Mouse (Mus musculus) embryonic facial prominence, embryonic 12.5 days (tissue): Measurements from ENCODE around the gene Tlr7. TPM values are rescaled to one million over a fixed set of nuclear protein-coding genes. Genes with fewer than 3 reads are reported as not detected.
"Not testable (repeated sequence)": the region's sequence is repeated elsewhere in the genome, so short reads cannot be mapped to it uniquely, and the experiment has no call there.

Experiments used
- ATAC-seq: fragments of 200-750 bp; cut with Nextera tagmentation; 2 replicates; pipeline ENCODE4 v1.8.0; 2017; ENCODE audit not compliant: insufficient number of reproducible peaks, insufficient read depth, low FRiP score, low TSS enrichment
- H3K27ac ChIP-seq: fragments of 300-500 bp; sonication (generic); 2 replicates; pipeline ENCODE4 v1.5.1; 2016; ENCODE audit warnings: mild to moderate bottlenecking
- H3K27me3 ChIP-seq: fragments of 300-500 bp; sonication (generic); 2 replicates; pipeline ENCODE4 v1.6.1; 2016; ENCODE audit warnings: mild to moderate bottlenecking, moderate library complexity
- H3K36me3 ChIP-seq: fragments of 300-500 bp; sonication (generic); 2 replicates; pipeline ENCODE4 v1.6.1; 2016; ENCODE audit warnings: mild to moderate bottlenecking
- H3K4me1 ChIP-seq: fragments of 300-500 bp; sonication (generic); 2 replicates; pipeline ENCODE4 v1.6.1; 2016
- H3K4me2 ChIP-seq: fragments of 300-500 bp; sonication (generic); replicated peaks from 2 replicates; pipeline ENCODE4 v1.6.1; 2016; ENCODE audit warnings: mild to moderate bottlenecking, moderate library complexity
- H3K4me3 ChIP-seq: fragments of 300-500 bp; sonication (generic); 2 replicates; pipeline ENCODE4 v1.5.1; 2016; ENCODE audit warnings: mild to moderate bottlenecking
- H3K9ac ChIP-seq: fragments of 300-500 bp; sonication (generic); 2 replicates; pipeline ENCODE4 v1.6.1; 2016; ENCODE audit warnings: mild to moderate bottlenecking, moderate library complexity
- H3K9me3 ChIP-seq: fragments of 300-500 bp; sonication (generic); 2 replicates; pipeline ENCODE4 v1.6.1; 2016; ENCODE audit warnings: mild to moderate bottlenecking, moderate library complexity
- WGBS: fragments of 180-500 bp; shearing (Covaris S2); methylation state at CpG from one replicate; pipeline ENCODE4 v1.1.7; 2016; 5-methylcytosine and 5-hydroxymethylcytosine counted together
- polyA plus RNA-seq: library from polyadenylated mRNA; unstranded; fragments of >200 nt; fragmentation: Nextera tagmentation; extraction: Ambion mirVana; gene quantifications from 2 replicates; pipeline ENCODE4 v1.2.1, GENCODE M21; 2016

Tlr7 gene
- polyA plus RNA-seq, 1 experiment from 2014 or later, result 0.47 TPM

DNA sequence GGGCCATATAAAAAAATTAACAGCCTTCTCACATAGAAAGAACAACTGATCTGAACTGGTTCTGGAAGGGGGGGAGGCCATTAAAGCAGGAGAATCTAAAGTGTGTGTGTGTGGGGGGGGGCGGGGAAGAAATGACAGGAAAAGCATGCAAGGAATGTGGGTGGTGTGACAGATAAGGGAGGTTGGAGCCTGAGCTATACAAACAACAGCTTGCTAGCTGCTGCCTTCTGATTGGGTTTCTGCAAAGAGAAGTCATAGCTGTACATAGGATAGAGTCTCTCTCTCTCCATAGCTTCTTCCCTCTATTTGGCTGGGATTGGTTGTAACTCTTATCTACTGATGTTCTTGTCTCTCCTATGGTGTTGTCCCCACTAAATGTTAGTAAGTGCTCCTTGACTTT, 2.2 kb upstream of the Tlr7 start:
- no peaks in the 10 kb centered on the region for H3K4me1 ChIP-seq
- no peaks in the 10 kb centered on the region for H3K9me3 ChIP-seq
- H3K36me3 ChIP-seq, result no peaks in the 10 kb centered on the region
- H3K27me3 ChIP-seq, result 0 out of 2 replicates have a peak, but pooled peaks cover 2% of the 10 kb centered on the region
- no peak overlapping the region for H3K27ac ChIP-seq
- ATAC-seq, result no peak
- 63% methylated on average over 1 of the region's 1 CpGs for WGBS
- H3K9ac ChIP-seq, result no peak overlapping the region
- no peak overlapping the region for H3K4me3 ChIP-seq
- no peak overlapping the region for H3K4me2 ChIP-seq

DNA sequence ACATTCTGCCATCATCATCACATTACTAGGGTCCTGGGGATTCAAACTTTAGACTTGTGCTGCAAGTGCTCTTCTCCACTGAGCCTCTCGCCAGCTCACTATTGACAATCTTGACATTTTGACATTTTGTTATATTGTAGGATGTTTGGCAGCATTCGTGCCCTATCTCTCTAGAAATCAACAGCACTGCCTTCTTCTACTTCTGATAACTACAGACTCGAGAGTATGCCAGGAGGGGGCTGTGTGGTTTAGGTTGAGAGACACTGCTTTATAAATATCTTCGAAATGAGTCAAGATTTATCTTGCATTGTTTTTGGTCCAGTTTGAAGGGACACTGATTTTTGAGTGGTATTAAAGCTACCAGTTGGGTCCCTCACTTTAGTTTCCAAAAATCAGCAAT, 635 bp upstream of the Tlr7 start:
- 81% methylated on average over 4 of the region's 4 CpGs for WGBS
- no peak for ATAC-seq
- Histone ChIP-seq H3K4me1 (no peaks in the 10 kb centered on the region), H3K27ac (no peak overlapping the region), H3K4me3 (no peak overlapping the region), H3K4me2 (no peak overlapping the region), H3K36me3 (no peaks in the 10 kb centered on the region), H3K9ac (no peak overlapping the region), H3K9me3 (no peaks in the 10 kb centered on the region), H3K27me3 (0 out of 2 replicates have a peak, but pooled peaks cover 2% of the 10 kb centered on the region)

DNA sequence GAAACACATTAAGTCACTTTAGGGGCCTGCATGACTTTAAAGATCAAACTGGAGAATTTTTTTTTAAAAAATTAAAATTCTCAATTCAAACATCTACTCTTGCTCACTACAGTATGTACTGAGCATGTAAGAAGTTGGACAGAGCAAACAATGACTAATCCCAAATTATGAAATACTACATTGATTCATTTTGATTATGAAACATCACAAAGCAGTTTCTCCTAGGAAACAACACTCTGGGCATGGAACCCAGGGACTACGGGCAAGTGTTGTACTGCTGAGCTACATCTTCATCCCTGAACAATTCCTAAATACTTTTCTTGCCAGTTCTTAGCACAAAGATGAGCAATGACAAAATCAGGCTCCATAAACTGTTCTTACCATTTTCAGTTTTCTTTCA, 738 bp downstream of the Tlr7 start:
- no peak overlapping the region for H3K9ac ChIP-seq
- H3K4me3 ChIP-seq, result no peak overlapping the region
- 0 out of 2 replicates have a peak, but pooled peaks cover 2% of the 10 kb centered on the region for H3K27me3 ChIP-seq
- 89% methylated on average over 1 of the region's 1 CpGs for WGBS
- H3K4me2 ChIP-seq, result no peak overlapping the region
- H3K9me3 ChIP-seq, result no peaks in the 10 kb centered on the region
- H3K4me1 ChIP-seq, result no peaks in the 10 kb centered on the region
- no peaks in the 10 kb centered on the region for H3K36me3 ChIP-seq
- no peak overlapping the region for H3K27ac ChIP-seq
- no peak for ATAC-seq

DNA sequence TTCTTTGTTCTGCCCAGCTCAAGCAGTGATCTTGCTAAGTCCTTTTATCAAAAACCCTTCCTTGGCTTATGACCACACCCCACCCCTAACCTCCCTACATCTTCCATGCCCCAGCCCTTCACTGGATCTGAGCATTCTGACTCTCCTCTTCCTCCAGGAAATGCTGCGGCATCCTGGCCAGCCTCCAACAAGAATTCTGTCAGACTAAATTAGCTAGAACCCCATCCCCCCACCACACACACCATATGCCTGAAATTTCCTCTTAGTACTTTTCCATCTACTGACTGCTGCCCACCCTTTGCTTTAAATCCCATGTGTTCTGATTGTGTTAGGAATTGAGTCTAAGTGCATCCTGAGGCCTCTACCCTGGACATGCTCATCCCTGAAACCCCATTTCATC, 1.3 kb downstream of the Tlr7 start:
- no peak overlapping the region for H3K27ac ChIP-seq
- H3K4me2 ChIP-seq, result no peak overlapping the region
- 67% methylated on average over 1 of the region's 1 CpGs for WGBS
- H3K4me1 ChIP-seq, result no peaks in the 10 kb centered on the region
- no peak overlapping the region for H3K4me3 ChIP-seq
- no peaks in the 10 kb centered on the region for H3K9me3 ChIP-seq
- H3K36me3 ChIP-seq, result no peaks in the 10 kb centered on the region
- no peak overlapping the region for H3K9ac ChIP-seq
- H3K27me3 ChIP-seq, result 0 out of 2 replicates have a peak, but pooled peaks cover 2% of the 10 kb centered on the region
- ATAC-seq, result no peak

DNA sequence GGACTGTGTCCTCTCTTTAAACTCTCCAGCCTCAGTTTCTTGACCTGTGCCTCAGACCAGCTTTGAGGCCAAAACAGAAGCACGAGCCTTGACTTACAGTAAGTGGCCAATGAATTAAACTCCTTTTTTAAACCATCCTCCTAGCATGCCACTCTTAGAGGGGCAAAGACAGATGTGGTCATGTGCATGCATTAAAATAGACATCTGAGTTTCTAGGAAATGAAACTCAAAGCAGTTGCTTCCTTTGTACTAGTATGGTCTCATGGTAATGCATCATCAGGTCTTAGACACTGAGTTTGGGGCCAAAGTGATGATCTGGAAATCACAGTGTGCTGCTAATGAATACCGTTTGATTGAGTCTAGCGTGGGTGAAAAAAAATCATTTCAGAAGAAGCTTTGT, 1.8 kb downstream of the Tlr7 start:
- H3K27ac ChIP-seq, result no peak overlapping the region

DNA sequence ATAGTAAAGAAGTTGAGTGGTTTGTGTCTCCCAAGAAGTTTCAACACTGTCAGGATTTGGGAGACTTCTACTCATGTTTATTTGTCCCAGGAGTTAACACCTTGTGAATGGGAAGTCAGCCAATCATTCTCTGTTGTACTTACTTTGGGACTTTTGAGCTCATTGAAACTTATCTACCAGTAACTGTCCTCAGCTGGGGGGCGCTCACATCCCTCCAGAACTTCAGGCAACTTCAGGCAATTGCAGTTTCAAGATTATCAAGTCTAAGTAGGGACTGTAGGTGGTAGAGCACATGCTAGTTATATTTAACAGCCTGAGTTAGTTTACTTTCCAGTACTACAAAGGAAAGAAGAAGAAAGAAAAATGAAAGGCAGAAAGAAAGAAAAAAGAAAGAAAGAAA, 6.6 kb downstream of the Tlr7 start:
- Histone ChIP-seq H3K4me1 (no peaks in the 10 kb centered on the region), H3K4me3 (no peak overlapping the region), H3K36me3 (no peaks in the 10 kb centered on the region), H3K4me2 (no peak overlapping the region), H3K9ac (no peak overlapping the region), H3K9me3 (no peaks in the 10 kb centered on the region), H3K27me3 (peaks cover 4% of the 10 kb centered on the region; the same call in 1 of the 2 replicates), H3K27ac (no peak overlapping the region)
- WGBS, result 51% methylated on average over 1 of the region's 1 CpGs
- no peak for ATAC-seq

More for the DNA sequence above, 1.8 kb downstream of the Tlr7 start:
- Histone ChIP-seq H3K9me3 (no peaks in the 10 kb centered on the region), H3K4me1 (no peaks in the 10 kb centered on the region), H3K4me3 (no peak overlapping the region), H3K36me3 (no peaks in the 10 kb centered on the region), H3K4me2 (no peak overlapping the region), H3K27me3 (0 out of 2 replicates have a peak, but pooled peaks cover 2% of the 10 kb centered on the region), H3K9ac (no peak overlapping the region)
- WGBS, result 83% methylated on average over 3 of the region's 3 CpGs
- ATAC-seq, result no peak

DNA sequence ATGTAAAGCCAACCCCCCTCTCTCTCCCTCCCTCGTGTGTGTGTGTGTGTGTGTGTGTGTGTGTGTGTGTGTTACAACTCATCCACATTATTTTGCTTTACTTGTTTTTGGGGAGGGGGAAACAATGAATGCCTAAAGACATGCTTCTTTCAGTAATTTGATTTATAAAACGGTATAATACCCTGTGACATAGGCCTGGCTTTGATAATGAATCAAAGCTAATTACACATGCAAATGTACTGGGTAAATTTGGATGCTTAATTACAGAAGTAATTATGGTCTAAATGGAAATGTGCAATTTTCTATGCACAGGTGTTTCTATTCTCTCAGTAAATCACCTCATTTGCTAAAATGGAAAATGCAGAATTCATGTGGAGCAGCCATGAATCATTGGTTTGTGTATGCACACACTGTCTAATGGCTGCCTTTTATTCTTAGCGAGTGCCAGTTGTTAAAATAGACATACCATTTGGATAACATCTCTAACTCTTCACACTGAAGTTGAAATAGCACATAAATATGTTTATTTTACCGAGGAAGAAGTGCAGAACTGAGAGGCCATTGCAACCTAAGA, 9.0 kb downstream of the Tlr7 start:
- no peak overlapping the region for H3K27ac ChIP-seq
- H3K27me3 ChIP-seq, result peaks cover 4% of the 10 kb centered on the region; the same call in 1 of the 2 replicates
- ATAC-seq, result no peak
- no peaks in the 10 kb centered on the region for H3K9me3 ChIP-seq
- 58% methylated on average over 4 of the region's 4 CpGs for WGBS
- H3K9ac ChIP-seq, result no peak overlapping the region
- H3K4me3 ChIP-seq, result no peak overlapping the region
- H3K36me3 ChIP-seq, result no peaks in the 10 kb centered on the region
- H3K4me2 ChIP-seq, result no peak overlapping the region
- H3K4me1 ChIP-seq, result no peaks in the 10 kb centered on the region

DNA sequence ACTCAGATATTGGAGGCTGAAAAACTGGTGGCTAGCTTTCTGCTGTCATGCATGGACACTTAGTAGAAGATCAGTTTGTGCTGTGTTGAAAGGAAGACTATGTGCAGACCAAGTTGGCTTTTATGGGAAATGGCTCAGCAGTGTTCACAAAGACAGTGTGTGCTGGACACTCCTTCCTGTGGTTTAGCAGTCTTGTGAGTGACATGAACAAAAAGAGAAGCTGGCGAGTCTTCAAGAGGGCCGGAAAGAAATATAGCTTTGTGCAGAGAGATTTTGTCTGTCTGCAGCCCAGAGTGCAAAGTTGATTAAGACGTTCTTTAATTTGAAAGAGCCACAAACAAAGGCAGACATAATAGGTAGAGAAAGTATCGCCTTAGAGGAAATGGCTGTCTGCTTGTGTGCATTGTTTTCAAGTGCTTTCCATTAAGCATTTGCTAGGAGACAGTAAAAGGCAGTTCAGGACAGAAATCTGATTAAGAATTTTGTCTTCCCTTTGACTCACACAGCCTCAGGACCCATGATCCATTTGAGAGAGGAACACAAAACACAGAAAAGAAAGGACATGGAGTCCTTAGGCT, 11.4 kb downstream of the Tlr7 start:
- WGBS, result 69% methylated on average over 4 of the region's 4 CpGs
- H3K27me3 ChIP-seq, result peaks cover 4% of the 10 kb centered on the region; the same call in 1 of the 2 replicates

DNA sequence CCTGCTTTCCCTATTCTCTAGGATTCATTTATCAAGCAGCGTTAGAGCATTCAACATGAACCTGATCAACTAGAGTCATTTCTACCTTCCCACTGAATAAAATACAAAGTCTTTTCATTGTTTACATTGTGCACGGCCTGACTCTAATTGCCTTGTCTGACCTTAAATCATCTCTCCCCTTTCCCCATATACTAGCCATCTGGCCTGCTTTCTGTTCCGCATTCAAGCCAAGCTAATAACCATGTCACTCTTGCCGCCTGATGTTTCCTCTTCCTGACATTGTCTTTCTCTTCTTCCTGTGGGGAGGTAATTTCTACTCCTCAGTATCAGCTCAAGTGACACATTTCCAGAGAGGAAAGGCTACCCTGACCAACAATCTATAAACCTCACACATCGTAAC, 14.6 kb downstream of the Tlr7 start:
- WGBS, result 68% methylated on average over 5 of the region's 5 CpGs
- Histone ChIP-seq H3K27ac (no peak overlapping the region), H3K9me3 (no peaks in the 10 kb centered on the region), H3K4me3 (no peak overlapping the region), H3K27me3 (peaks cover 4% of the 10 kb centered on the region; the same call in 1 of the 2 replicates), H3K36me3 (no peaks in the 10 kb centered on the region), H3K4me2 (no peak overlapping the region), H3K9ac (no peak overlapping the region), H3K4me1 (no peaks in the 10 kb centered on the region)
- ATAC-seq, result no peak

More for the DNA sequence above, 11.4 kb downstream of the Tlr7 start:
- Histone ChIP-seq H3K4me3 (no peak overlapping the region), H3K4me1 (no peaks in the 10 kb centered on the region), H3K36me3 (no peaks in the 10 kb centered on the region), H3K9me3 (no peaks in the 10 kb centered on the region), H3K4me2 (no peak overlapping the region), H3K9ac (no peak overlapping the region), H3K27ac (no peak overlapping the region)
- ATAC-seq, result no peak

DNA sequence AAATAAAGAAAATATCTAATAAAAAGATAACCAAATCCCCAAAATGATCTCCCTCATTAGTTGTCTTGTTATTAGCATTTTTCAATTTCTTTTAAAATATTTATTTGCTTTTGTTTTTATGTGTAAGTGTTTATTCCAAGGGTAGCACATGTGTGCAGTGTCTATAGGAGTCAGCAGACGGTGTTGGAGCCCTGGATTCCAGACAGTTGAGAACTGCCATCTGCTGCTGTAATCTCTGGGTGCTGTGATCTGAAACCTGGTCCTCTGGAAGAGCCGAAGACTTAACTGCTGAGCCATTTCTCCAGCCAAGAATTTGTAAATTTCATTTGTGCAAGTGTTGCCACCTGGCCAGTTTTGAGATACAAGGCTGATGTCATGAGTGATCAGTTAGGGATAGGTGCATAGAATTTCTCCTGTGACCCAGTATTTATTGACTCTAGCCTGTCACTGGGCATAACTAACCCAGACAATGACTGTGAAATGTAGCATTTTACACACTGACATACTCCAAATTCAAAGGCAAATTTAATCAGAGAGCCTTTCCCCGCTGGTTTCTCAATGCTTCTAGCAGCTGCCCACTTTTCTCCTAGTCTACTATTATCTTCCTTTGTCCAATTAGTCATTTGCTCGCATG, 15.1 kb downstream of the Tlr7 start:
- Histone ChIP-seq H3K4me1 (no peaks in the 10 kb centered on the region), H3K4me2 (no peak overlapping the region), H3K9ac (no peak overlapping the region), H3K27ac (no peak overlapping the region), H3K9me3 (no peaks in the 10 kb centered on the region), H3K27me3 (0 out of 2 replicates have a peak, but pooled peaks cover 4% of the 10 kb centered on the region), H3K4me3 (no peak overlapping the region), H3K36me3 (no peaks in the 10 kb centered on the region)
- ATAC-seq, result no peak
- WGBS, result 76% methylated on average over 4 of the region's 4 CpGs

DNA sequence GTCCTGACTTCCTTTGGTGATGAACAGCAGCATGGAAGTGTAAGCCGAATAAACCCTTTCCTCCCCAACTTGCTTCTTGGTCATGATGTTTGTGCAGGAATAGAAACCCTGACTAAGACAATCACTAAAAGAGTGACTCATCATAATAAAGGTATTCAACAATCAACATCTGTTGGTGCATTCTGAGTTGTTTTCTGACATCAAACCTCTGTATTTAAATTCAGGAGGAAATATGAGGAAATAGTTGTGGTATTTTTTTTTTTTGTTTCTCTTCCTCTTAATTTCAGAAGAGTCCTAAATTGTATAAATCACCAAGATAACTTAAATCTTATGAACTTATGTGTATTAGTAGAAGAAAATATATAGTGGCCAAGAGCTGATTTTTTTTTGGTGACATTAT, 28.3 kb downstream of the Tlr7 start:
- not testable (repeated sequence) for H3K4me3 ChIP-seq, H3K27ac ChIP-seq, H3K36me3 ChIP-seq, H3K27me3 ChIP-seq, H3K4me2 ChIP-seq, H3K9ac ChIP-seq, H3K4me1 ChIP-seq, ATAC-seq, H3K9me3 ChIP-seq
- 89% methylated on average over 1 of the region's 1 CpGs for WGBS

DNA sequence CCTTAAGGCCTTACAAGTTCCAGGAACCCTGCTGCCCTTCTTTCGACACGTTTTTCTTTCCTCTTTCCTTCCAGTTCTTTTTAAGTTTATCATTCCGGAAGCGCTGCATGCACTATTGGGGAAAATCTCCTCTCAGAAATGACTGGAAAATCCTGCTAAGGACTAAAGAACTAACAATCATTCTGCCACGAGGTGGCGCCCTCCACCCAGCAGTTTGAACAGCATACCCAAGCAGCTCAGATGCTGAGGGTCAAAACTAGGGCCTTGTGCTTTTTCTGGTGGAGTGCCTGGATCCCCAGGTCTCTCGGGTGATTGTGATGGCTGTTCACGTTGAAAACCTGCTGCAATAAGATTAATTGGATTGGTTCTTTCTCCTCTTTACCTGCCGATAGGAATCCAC, 53.4 kb downstream of the Tlr7 start:
- no peaks in the 10 kb centered on the region for H3K27me3 ChIP-seq
- H3K9ac ChIP-seq, result no peak overlapping the region
- H3K9me3 ChIP-seq, result no peaks in the 10 kb centered on the region
- peak; percentile 52; the same call in 1 of the 2 replicates for ATAC-seq
- H3K27ac ChIP-seq, result no peak overlapping the region
- H3K4me1 ChIP-seq, result no peaks in the 10 kb centered on the region
- no peak overlapping the region for H3K4me3 ChIP-seq
- H3K4me2 ChIP-seq, result peak overlapping the region; percentile 15; the same call in 1 of the 2 replicates
- WGBS, result 24% methylated on average over 9 of the region's 9 CpGs
- no peaks in the 10 kb centered on the region for H3K36me3 ChIP-seq
